Mouse (Mus musculus) bone marrow, adult 2 months (tissue): ENCODE data around the gene Hsd11b2.

ENCODE experiments used
- CTCF ChIP-seq: fragments of 200-500 bp; IDR thresholded peaks from 2 replicates; pipeline ENCODE4 v1.5.1; 2011; ENCODE audit warnings: low read length, control low read depth; ENCODE audit not compliant: control insufficient read depth, insufficient read depth
- POLR2A ChIP-seq: fragments of 200-500 bp; IDR thresholded peaks from 2 replicates; pipeline ENCODE4 v1.6.1; 2011; ENCODE audit warnings: low read depth, mild to moderate bottlenecking, control low read depth, low read length, borderline replicate concordance; ENCODE audit not compliant: control insufficient read depth

GRCm38 (mm10) chr8:105536546-105536945 is 18.0 kb downstream of the Hsd11b2 start:
- no peak for TF ChIP-seq POLR2A
- TF ChIP-seq CTCF, result no peak
